Mouse (Mus musculus) stomach, embryonic 14.5 days (tissue): ENCODE results near the gene Ssxb10. TPM values are rescaled to one million over a fixed set of nuclear protein-coding genes. Genes with fewer than 3 reads are reported as not detected.
"Not testable (repeated sequence)": the region's sequence is repeated elsewhere in the genome, so short reads cannot be mapped to it uniquely, and the experiment has no call there.

Experiments used
- ATAC-seq: fragments of 200-750 bp; cut with Nextera tagmentation; 2 replicates; pipeline ENCODE4 v1.8.0; 2017; ENCODE audit warnings: low read depth, moderate TSS enrichment; ENCODE audit not compliant: insufficient number of reproducible peaks, insufficient read depth, low FRiP score
- H3K27ac ChIP-seq: fragments of 300-500 bp; sonication (generic); 2 replicates; pipeline ENCODE4 v1.5.1; 2014; ENCODE audit warnings: mild to moderate bottlenecking, low read length, moderate library complexity, mixed read lengths
- H3K27me3 ChIP-seq: fragments of 300-500 bp; sonication (generic); 2 replicates; pipeline ENCODE4 v1.6.1; 2014; ENCODE audit warnings: low read length, control low read depth, mixed read lengths; ENCODE audit not compliant: control insufficient read depth, insufficient read depth
- H3K36me3 ChIP-seq: fragments of 300-500 bp; sonication (generic); 2 replicates; pipeline ENCODE4 v1.6.1; 2014; ENCODE audit warnings: mild to moderate bottlenecking, control low read depth, low read length, moderate library complexity, mixed read lengths; ENCODE audit not compliant: control insufficient read depth, insufficient read depth
- H3K4me1 ChIP-seq: fragments of 300-500 bp; sonication (generic); 2 replicates; pipeline ENCODE4 v1.6.1; 2014; ENCODE audit warnings: low read length, control low read depth, mixed read lengths; ENCODE audit not compliant: control insufficient read depth, insufficient read depth
- H3K4me2 ChIP-seq: fragments of 300-500 bp; sonication (generic); replicated peaks from 2 replicates; pipeline ENCODE4 v1.6.1; 2014; ENCODE audit warnings: low read depth, low read length, control low read depth
- H3K4me3 ChIP-seq: fragments of 300-500 bp; sonication (generic); 2 replicates; pipeline ENCODE4 v1.5.1; 2014; ENCODE audit warnings: low read depth, low read length, control low read depth
- H3K9ac ChIP-seq: fragments of 300-500 bp; sonication (generic); replicated peaks from 2 replicates; pipeline ENCODE4 v1.6.1; 2014; ENCODE audit warnings: low read depth, mild to moderate bottlenecking, control low read depth, low read length, moderate library complexity, mixed read lengths
- H3K9me3 ChIP-seq: fragments of 300-500 bp; sonication (generic); 2 replicates; pipeline ENCODE4 v1.6.1; 2016; ENCODE audit warnings: low read depth, low read length, control low read depth; ENCODE audit not compliant: control insufficient read depth
- WGBS: fragments of 180-500 bp; shearing (Covaris S2); extraction: QIAGEN DNeasy Blood & Tissue Kit; methylation state at CpG from one replicate; pipeline ENCODE4 v1.1.7; 2014; 5-methylcytosine and 5-hydroxymethylcytosine counted together
- polyA plus RNA-seq: library from polyadenylated mRNA; unstranded; fragments of >200 nt; fragmentation: Nextera tagmentation; extraction: Ambion mirVana; gene quantifications from 2 replicates; pipeline ENCODE4 v1.2.1, GENCODE M21; 2014

The Ssxb10 gene
- polyA plus RNA-seq = not detected in 2 replicates

DNA sequence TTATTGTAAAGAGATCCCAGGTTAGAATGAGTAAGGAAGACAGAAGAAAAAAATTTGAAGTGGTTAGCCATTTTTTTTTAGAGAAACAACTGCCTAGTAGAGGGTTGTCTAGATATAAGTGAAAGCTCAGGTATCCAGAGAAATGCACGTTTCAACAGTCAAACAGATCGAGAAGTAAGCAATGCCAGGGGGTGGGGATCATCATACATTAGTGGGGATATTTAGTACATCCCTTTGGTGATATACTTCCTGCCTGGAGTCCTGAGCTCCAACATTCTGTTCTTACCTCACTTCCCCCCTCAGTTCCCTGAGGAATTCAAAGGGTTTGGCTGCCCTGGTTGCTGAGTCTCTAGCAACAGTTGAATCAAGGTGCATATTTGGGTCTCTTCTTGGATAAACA lies at the start of gene Ssxb10:
TSS of gene Ssxb10 (plus strand) at position 301 of the 400 bp plus-strand sequence.
- H3K4me2 ChIP-seq = no peak within 1 kb of the TSS
- no peaks in the 10 kb centered on the region for H3K4me1 ChIP-seq
- H3K27ac ChIP-seq = no peak within 1 kb of the TSS
- no peaks in the 10 kb centered on the region for H3K9me3 ChIP-seq
- no peak for ATAC-seq
- H3K4me3 ChIP-seq = no peak within 1 kb of the TSS
- no peaks in the 10 kb centered on the region for H3K36me3 ChIP-seq
- no peak within 1 kb of the TSS for H3K9ac ChIP-seq
- WGBS = 67% methylated on average over 2 of the region's 2 CpGs
- no peaks in the 10 kb centered on the region for H3K27me3 ChIP-seq

GRCm38 (mm10) chrX:8288621-8289020 lies 38.6 kb upstream of the Ssxb10 start:
- no peak overlapping the region for H3K4me2 ChIP-seq
- no peaks in the 10 kb centered on the region for H3K36me3 ChIP-seq
- H3K9ac ChIP-seq = no peak overlapping the region
- WGBS = 76% methylated on average over 5 of the region's 5 CpGs
- H3K9me3 ChIP-seq = no peaks in the 10 kb centered on the region
- no peak overlapping the region for H3K4me3 ChIP-seq
- H3K27me3 ChIP-seq = no peaks in the 10 kb centered on the region
- no peak for ATAC-seq
- no peak overlapping the region for H3K27ac ChIP-seq
- H3K4me1 ChIP-seq = no peaks in the 10 kb centered on the region

DNA sequence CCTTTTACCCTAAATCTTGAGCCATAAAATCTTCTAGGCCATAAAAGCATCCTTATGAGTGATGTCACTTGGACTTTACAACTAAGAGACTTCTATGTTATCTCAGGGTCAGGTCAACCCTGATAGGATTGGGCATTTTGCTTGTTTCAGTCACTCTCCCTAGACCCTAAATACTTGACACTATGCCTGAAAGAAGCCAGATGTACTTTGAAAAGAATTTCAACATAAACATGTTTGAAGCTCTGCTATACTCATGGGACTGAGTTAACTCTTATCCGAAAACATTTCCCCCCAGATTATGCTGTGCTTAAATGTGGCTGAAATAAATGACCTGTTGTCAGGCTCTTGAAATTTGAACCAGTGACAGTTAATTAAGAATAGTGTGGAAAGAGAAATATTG lies 17.9 kb upstream of the Ssxb10 start:
- H3K4me3 ChIP-seq = no peak overlapping the region
- no peak overlapping the region for H3K4me2 ChIP-seq
- H3K9me3 ChIP-seq = no peaks in the 10 kb centered on the region
- no peaks in the 10 kb centered on the region for H3K4me1 ChIP-seq
- H3K27me3 ChIP-seq = no peaks in the 10 kb centered on the region
- H3K9ac ChIP-seq = no peak overlapping the region
- H3K36me3 ChIP-seq = no peaks in the 10 kb centered on the region
- no peak for ATAC-seq
- 46% methylated on average over 1 of the region's 1 CpGs for WGBS
- H3K27ac ChIP-seq = no peak overlapping the region

GRCm38 (mm10) chrX:8314905-8315304 lies 12.3 kb upstream of the Ssxb10 start:
- not testable (repeated sequence) for H3K9ac ChIP-seq, H3K4me3 ChIP-seq, H3K4me2 ChIP-seq, H3K36me3 ChIP-seq, ATAC-seq, H3K9me3 ChIP-seq, H3K27me3 ChIP-seq, H3K27ac ChIP-seq, H3K4me1 ChIP-seq
- 7% methylated on average over 7 of the region's 7 CpGs for WGBS

GRCm38 (mm10) chrX:8366678-8367077 lies 39.5 kb downstream of the Ssxb10 start, which contains the start of gene Ssxb9:
Gene Ssxb9 (plus strand): TSS chrX:8366978.
- H3K9me3 ChIP-seq, H3K4me3 ChIP-seq, H3K4me2 ChIP-seq, H3K4me1 ChIP-seq, H3K27ac ChIP-seq, H3K36me3 ChIP-seq, H3K9ac ChIP-seq, ATAC-seq, H3K27me3 ChIP-seq: not testable (repeated sequence)
- 17% methylated on average over 1 of the region's 1 CpGs for WGBS

Other genes starting within 250 kb of the Ssxb10 start
- gene Was, start 236.9 kb upstream of the Ssxb10 start, polyA plus RNA-seq = 0.30 and 0.62 TPM in 2 replicates
- gene Wdr13, start 194.5 kb upstream of the Ssxb10 start, polyA plus RNA-seq = 27.9 and 28.0 TPM in 2 replicates
- 494 and 570 TPM in 2 replicates for gene Rbm3, start 181.5 kb upstream of the Ssxb10 start, polyA plus RNA-seq
- 12.6 and 14.6 TPM in 2 replicates for gene Tbc1d25, start 151.2 kb upstream of the Ssxb10 start, polyA plus RNA-seq
- 38.5 and 41.1 TPM in 2 replicates for gene Ebp, start 133.9 kb upstream of the Ssxb10 start, polyA plus RNA-seq
- 14.7 and 16.9 TPM in 2 replicates for gene Porcn, start 120.9 kb upstream of the Ssxb10 start, polyA plus RNA-seq
- gene Ftsj1, start 75.0 kb upstream of the Ssxb10 start, polyA plus RNA-seq = 41.5 and 47.9 TPM in 2 replicates
- 13.0 and 13.8 TPM in 2 replicates for gene Slc38a5, start 56.3 kb upstream of the Ssxb10 start, polyA plus RNA-seq
- gene Ssxb9, start 39.6 kb downstream of the Ssxb10 start, polyA plus RNA-seq = not detected in 2 replicates
- gene Ssxb1, start 85.9 kb downstream of the Ssxb10 start, polyA plus RNA-seq = not detected in 2 replicates
- gene Ssxb2, start 134.3 kb downstream of the Ssxb10 start, polyA plus RNA-seq = not detected in 2 replicates
- not detected in 2 replicates for gene Gm14459, start 197.5 kb downstream of the Ssxb10 start, polyA plus RNA-seq
- not detected in 2 replicates for gene Ssxb6, start 220.8 kb downstream of the Ssxb10 start, polyA plus RNA-seq